24 mouse cellular contexts compared by ENCODE assay signal in genomic region chr6:17931835-17932234, GRCm38 (mm10).
A peak's percentile ranks its signal among the peaks of the same experiment; 100 is the strongest.
DNase-seq lines count a peak whose midpoint lies in the region; ATAC-seq and TF ChIP-seq lines count a peak whose summit lies in the region.
"Had no signal": no experiment of that assay in that cellular context is flagged by ENCODE, and none has a peak within 500 bp of the region (broad histone marks: within the 10 kb centered on the region; RNA-seq: fewer than 3 reads in every experiment).

No protein-coding gene starts in this region.

- H3K4me3 ChIP-seq in layer of hippocampus, adult 2 months, result no peak overlapping the region
- H3K4me3 ChIP-seq: embryonic facial prominence, embryonic 13.5 days; embryonic facial prominence, embryonic 15.5 days; erythroblast, embryonic 14.5 days; forebrain, embryonic 10.5 days; forebrain, embryonic 12.5 days had no signal

- DNase-seq in right cerebral cortex, postnatal 25 days, result peak; percentile 2
- no peak for DNase-seq in right cerebral cortex, postnatal 4 days
- no peak for DNase-seq in urinary bladder, postnatal 14 days (ENCODE audit: low spot score)
- no peak for DNase-seq in layer of hippocampus, adult 2 months (ENCODE audit: low spot score in 2 of 2)
- DNase-seq: adrenal gland, adult 2 months; adrenal gland, postnatal 10 days; adrenal gland, postnatal 25 days; B cell, adult 2 months; cerebellum, adult 11 months; cerebellum, adult 18-20 months; cerebellum, adult 8-10 months; cerebellum, adult 9-11 months; cerebellum, postnatal 14 days; cerebellum, postnatal 36 days; embryo, embryonic 11 days had no signal

- peak; percentile 85 for ATAC-seq in activated CD4-positive, CD25-positive, alpha-beta regulatory T cell, adult 4 months
- ATAC-seq: forebrain, embryonic 14.5 days; forebrain, embryonic 16.5 days; Patski had no signal

- TF ChIP-seq CTCF in layer of hippocampus, adult 2 months (conservative IDR thresholded peaks at IDR 0.05), result no peak

- no peak overlapping the region for H3K27ac ChIP-seq in layer of hippocampus, adult 2 months
- H3K27ac ChIP-seq: embryonic facial prominence, embryonic 15.5 days; forebrain, embryonic 10.5 days; forebrain, embryonic 12.5 days had no signal
